Mouse (Mus musculus) C2C12 (cell line): ENCODE measurements around the gene Rspry1. TPM values are rescaled to one million over a fixed set of nuclear protein-coding genes. Genes with fewer than 3 reads are reported as not detected.
A peak's percentile ranks its signal among the peaks of the same experiment; 100 is the strongest.

Experiments used
- H3K27me3 ChIP-seq: one replicate; pipeline ENCODE4 v1.6.1; 2011; ENCODE audit not compliant: control insufficient read depth, insufficient read depth, insufficient read length
- H3K36me3 ChIP-seq: one replicate; pipeline ENCODE4 v1.6.1; 2011; ENCODE audit not compliant: control insufficient read depth, insufficient read depth
- H3K4me3 ChIP-seq: one replicate; pipeline ENCODE4 v1.5.1; 2011; ENCODE audit warnings: mild to moderate bottlenecking, control low read depth; ENCODE audit not compliant: poor library complexity, insufficient read depth, severe bottlenecking
- H3K79me2 ChIP-seq: one replicate; pipeline ENCODE4 v1.6.1; 2011; ENCODE audit not compliant: control insufficient read depth, insufficient read depth
- H3K79me3 ChIP-seq: one replicate; pipeline ENCODE4 v1.6.1; 2011; ENCODE audit warnings: low read depth, control low read depth
- H3ac ChIP-seq: one replicate; pipeline ENCODE3; 2011; ENCODE audit warnings: low read depth; ENCODE audit not compliant: control insufficient read depth, insufficient read length
- CEBPB ChIP-seq: IDR thresholded peaks from one replicate; pipeline ENCODE4 v1.6.1; 2011; ENCODE audit warnings: low read depth, mild to moderate bottlenecking, control low read depth, moderate library complexity
- CTCF ChIP-seq: IDR thresholded peaks from one replicate; pipeline ENCODE4 v1.5.1; 2011; ENCODE audit not compliant: control insufficient read depth, insufficient read depth, insufficient read length
- FOSL1 ChIP-seq: IDR thresholded peaks from one replicate; pipeline ENCODE4 v1.8.0; 2011; ENCODE audit warnings: mild to moderate bottlenecking, low read length; ENCODE audit not compliant: poor library complexity, insufficient read depth, severe bottlenecking
- MAX ChIP-seq: IDR thresholded peaks from one replicate; pipeline ENCODE4 v1.6.1; 2011; ENCODE audit warnings: mild to moderate bottlenecking, control low read depth
- MYOD1 ChIP-seq: IDR thresholded peaks from one replicate; pipeline ENCODE4 v1.6.1; 2011; ENCODE audit warnings: low read depth; ENCODE audit not compliant: control insufficient read depth, insufficient read length
- MYOG ChIP-seq: IDR thresholded peaks from one replicate; pipeline ENCODE4 v1.6.1; 2011; ENCODE audit not compliant: control insufficient read depth, insufficient read length; ENCODE audit errors: extremely low read depth
- USF1 ChIP-seq: IDR thresholded peaks from one replicate; pipeline ENCODE4 v1.6.1; 2011; ENCODE audit warnings: low read depth, mild to moderate bottlenecking, control low read depth, moderate library complexity
- polyA plus RNA-seq: library from polyadenylated mRNA; unstranded; fragments of >200 nt; fragmentation: generic; extraction: Trizol; gene quantifications from one replicate; pipeline ENCODE4 v1.2.1, GENCODE M21; 2012; ENCODE audit warnings: missing spikeins

The Rspry1 gene
- polyA plus RNA-seq, 1 experiment: 6.5 TPM

DNA sequence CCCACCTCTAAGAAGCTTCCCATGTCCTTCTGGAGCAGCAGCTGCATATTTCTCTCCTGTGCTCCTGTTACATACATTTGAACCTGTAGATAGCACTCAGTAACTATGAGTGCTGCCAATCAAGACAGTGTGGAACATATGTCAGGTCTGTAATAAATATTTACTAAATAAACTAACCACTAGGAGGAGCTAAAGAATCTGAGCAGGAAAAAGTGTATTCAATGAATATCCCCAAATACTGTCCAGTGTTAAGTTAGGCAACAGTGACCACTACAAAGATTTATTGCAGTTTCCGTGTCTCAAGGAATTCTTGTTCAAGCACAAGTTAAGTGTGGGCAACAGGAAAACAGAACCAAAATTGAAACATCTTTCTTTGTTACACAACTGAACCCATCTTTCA is 7.5 kb upstream of the Rspry1 start:
- no peak overlapping the region for H3K4me3 ChIP-seq
- peaks cover 14% of the 10 kb centered on the region for H3K36me3 ChIP-seq
- H3ac ChIP-seq: no peak overlapping the region
- peaks cover 24% of the 10 kb centered on the region for H3K79me3 ChIP-seq
- no peaks in the 10 kb centered on the region for H3K27me3 ChIP-seq
- peaks cover 73% of the 10 kb centered on the region for H3K79me2 ChIP-seq
- TF ChIP-seq USF1: no peak
- TF ChIP-seq FOSL1: no peak
- TF ChIP-seq CEBPB: no peak
- TF ChIP-seq MYOG: no peak
- no peak for TF ChIP-seq MAX
- no peak for TF ChIP-seq MYOD1
- TF ChIP-seq CTCF: no peak

DNA sequence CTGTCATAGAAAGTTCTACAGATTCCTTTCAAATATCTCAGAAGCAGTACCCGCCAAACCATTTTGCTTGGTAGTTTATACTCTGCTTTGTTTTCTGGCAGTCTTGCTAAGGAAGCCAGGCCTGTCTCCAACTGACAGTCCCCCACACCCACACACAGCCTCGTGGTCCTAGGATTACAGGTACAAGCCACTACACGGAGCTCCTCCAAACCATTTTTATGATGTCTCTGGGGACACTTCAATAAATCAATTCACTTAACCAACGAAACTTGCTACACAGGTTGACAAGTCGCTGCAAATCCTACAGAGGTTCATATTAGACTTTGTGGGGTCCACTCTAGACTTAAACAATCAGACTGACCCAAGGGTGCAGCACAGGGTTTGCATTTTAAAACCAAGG is 1.3 kb upstream of the Rspry1 start:
- TF ChIP-seq MYOD1 (no peak), CEBPB (no peak), CTCF (no peak), MYOG (no peak), USF1 (no peak), MAX (no peak), FOSL1 (no peak)
- Histone ChIP-seq H3K27me3 (no peaks in the 10 kb centered on the region), H3ac (peak overlapping the region; percentile 88), H3K79me2 (peaks cover 92% of the 10 kb centered on the region), H3K36me3 (peaks cover 9% of the 10 kb centered on the region), H3K79me3 (peaks cover 44% of the 10 kb centered on the region), H3K4me3 (peak overlapping the region; percentile 96)

DNA sequence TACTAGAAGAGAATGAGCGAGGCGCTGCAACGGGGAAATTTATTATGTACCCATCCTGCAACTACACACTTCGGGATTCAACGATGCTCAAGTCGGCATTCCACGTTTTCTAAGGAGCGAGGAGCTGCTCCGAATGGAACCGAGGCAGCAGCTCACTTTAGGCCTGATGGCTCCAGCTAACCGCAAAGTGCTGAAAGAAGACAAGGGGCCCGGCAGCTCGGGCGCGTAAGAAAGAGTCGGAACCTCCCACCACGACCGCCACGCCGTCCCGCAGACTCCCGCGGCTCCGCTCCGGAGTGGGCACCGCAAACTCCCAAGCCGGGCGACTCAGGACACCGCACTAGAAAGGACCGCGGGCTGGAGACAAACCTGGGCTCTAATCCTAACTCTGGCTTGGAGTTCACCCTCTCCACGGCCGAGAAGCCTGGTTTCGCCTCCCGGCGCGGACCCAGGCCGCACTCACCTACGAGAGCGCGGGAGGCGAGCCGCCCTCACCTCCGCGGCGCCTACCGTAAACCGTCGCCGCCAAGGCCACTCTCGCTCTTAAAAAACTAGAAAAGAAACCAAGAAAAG is 617 bp upstream of the Rspry1 start:
- Histone ChIP-seq H3K79me3 (peaks cover 40% of the 10 kb centered on the region), H3ac (peak overlapping the region; percentile 88), H3K4me3 (peak overlapping the region; percentile 96), H3K36me3 (peaks cover 2% of the 10 kb centered on the region), H3K79me2 (peaks cover 91% of the 10 kb centered on the region), H3K27me3 (no peaks in the 10 kb centered on the region)
- no peak for TF ChIP-seq MYOG

GRCm38 (mm10) chr8:94602471-94603131 is 864 bp downstream of the Rspry1 start:
- no peak for TF ChIP-seq MYOD1
- TF ChIP-seq MAX: no peak
- TF ChIP-seq CEBPB: no peak
- TF ChIP-seq CTCF: no peak
- TF ChIP-seq MYOG: no peak
- TF ChIP-seq USF1: no peak
- no peak for TF ChIP-seq FOSL1
- Histone ChIP-seq H3K27me3 (no peaks in the 10 kb centered on the region), H3K79me3 (peaks cover 44% of the 10 kb centered on the region), H3K4me3 (peak overlapping the region; percentile 82), H3K79me2 (peaks cover 82% of the 10 kb centered on the region), H3K36me3 (peaks cover 3% of the 10 kb centered on the region), H3ac (peak overlapping the region; percentile 89)

- Histone ChIP-seq H3K36me3 (peaks cover 3% of the 10 kb centered on the region), H3ac (no peak overlapping the region), H3K79me2 (peaks cover 68% of the 10 kb centered on the region), H3K27me3 (no peaks in the 10 kb centered on the region), H3K79me3 (peaks cover 36% of the 10 kb centered on the region), H3K4me3 (no peak overlapping the region)
- TF ChIP-seq USF1 (no peak), CEBPB (no peak), MAX (no peak), MYOG (no peak), CTCF (no peak), MYOD1 (no peak), FOSL1 (no peak)
Observed at GRCm38 (mm10) chr8:94604030-94604429, 2.3 kb downstream of the Rspry1 start.

DNA sequence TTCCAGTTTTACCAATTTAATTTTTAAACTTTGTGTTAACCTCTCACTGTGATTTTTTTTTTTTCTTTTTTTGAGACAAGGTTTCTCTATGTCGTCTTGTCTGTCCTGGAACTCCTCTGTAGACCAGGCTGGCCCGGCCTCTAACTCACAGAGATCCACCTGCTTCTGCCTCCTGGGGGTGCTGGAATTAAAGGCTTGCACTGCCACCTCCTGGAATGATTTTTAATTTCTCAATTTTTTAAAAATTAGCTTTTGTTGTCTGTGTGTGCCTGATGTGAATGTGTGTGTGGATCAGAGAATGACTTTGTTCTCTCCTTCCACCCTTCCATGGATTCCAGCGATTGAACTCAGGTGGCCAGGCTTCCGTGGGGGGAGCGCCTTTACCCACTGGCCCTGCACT is 5.3 kb downstream of the Rspry1 start:
- H3K4me3 ChIP-seq: no peak overlapping the region
- H3K36me3 ChIP-seq: peaks cover 3% of the 10 kb centered on the region
- peaks cover 50% of the 10 kb centered on the region for H3K79me2 ChIP-seq
- peaks cover 21% of the 10 kb centered on the region for H3K79me3 ChIP-seq
- H3K27me3 ChIP-seq: no peaks in the 10 kb centered on the region
- H3ac ChIP-seq: no peak overlapping the region
- TF ChIP-seq USF1 (no peak), MYOD1 (no peak), CEBPB (no peak), MYOG (no peak), MAX (no peak), FOSL1 (no peak), CTCF (no peak)
